Mouse (Mus musculus): ENCODE results near the gene Slc38a2. TPM values are rescaled to one million over a fixed set of nuclear protein-coding genes. Genes with fewer than 3 reads are reported as not detected.
A peak's percentile ranks its signal among the peaks of the same experiment; 100 is the strongest.

Gene Slc38a2
- polyA plus RNA-seq, 1 experiment from 2014 or later = 149 TPM

DNA sequence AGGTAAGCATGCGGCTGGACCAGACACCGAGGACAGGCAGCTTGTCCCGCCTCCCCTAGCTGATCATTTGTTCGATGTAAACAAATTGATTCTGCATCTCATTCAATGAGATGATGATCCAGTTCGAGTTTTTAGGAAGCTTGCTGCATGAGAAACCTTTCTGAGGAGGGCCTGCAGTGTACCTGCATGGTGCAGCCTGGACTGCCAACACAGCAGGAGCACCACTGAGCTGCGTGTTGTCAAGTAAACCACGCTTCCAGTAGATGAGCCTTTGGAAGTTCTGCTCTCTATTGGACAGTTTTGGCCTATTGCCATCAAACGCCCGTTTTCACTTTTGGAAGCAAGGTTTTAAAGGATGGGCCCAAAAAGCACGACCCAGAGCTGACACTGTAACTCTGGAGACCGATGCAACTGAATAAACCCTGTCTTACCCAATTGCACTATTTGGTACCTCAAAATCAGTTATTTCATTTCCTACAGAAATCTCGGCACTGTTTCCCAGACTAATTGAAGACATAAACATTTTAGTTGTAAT is 10.7 kb downstream of the Slc38a2 start:
- no peak overlapping the region for H3K9ac ChIP-seq (replicated peaks; ENCODE audit: low read depth, low read length)
- peaks cover 59% of the 10 kb centered on the region for H3K36me3 ChIP-seq (ENCODE audit: control insufficient read depth, insufficient read depth, low read length)
- no peaks in the 10 kb centered on the region for H3K9me3 ChIP-seq (ENCODE audit: control insufficient read depth, low read depth, low read length)
- H3K4me2 ChIP-seq (replicated peaks; ENCODE audit: low read depth, low read length) = no peak overlapping the region
- no peak for ATAC-seq (ENCODE audit: insufficient number of reproducible peaks, insufficient read depth, low FRiP score, low read depth)
- no peak overlapping the region for H3K27ac ChIP-seq (ENCODE audit: low read length)
- H3K4me3 ChIP-seq (ENCODE audit: low read depth, low read length) = no peak overlapping the region
- peaks cover 3% of the 10 kb centered on the region; the same call in 1 of the 2 replicates for H3K4me1 ChIP-seq (ENCODE audit: control insufficient read depth, insufficient read depth, low read length)
- 91% methylated on average over 12 of the region's 12 CpGs for WGBS
- H3K27me3 ChIP-seq (ENCODE audit: control insufficient read depth, insufficient read depth, low read length) = no peaks in the 10 kb centered on the region

GRCm38 (mm10) chr15:96688036-96688435 is 11.5 kb downstream of the Slc38a2 start:
- ATAC-seq (ENCODE audit: insufficient number of reproducible peaks, insufficient read depth, low FRiP score, low read depth) = no peak
- Histone ChIP-seq H3K4me1 (ENCODE audit: control insufficient read depth, insufficient read depth, low read length) (peaks cover 3% of the 10 kb centered on the region; the same call in 1 of the 2 replicates), H3K9ac (replicated peaks; ENCODE audit: low read depth, low read length) (no peak overlapping the region), H3K36me3 (ENCODE audit: control insufficient read depth, insufficient read depth, low read length) (peaks cover 50% of the 10 kb centered on the region), H3K27me3 (ENCODE audit: control insufficient read depth, insufficient read depth, low read length) (no peaks in the 10 kb centered on the region), H3K4me2 (replicated peaks; ENCODE audit: low read depth, low read length) (no peak overlapping the region), H3K27ac (ENCODE audit: low read length) (no peak overlapping the region), H3K9me3 (ENCODE audit: control insufficient read depth, low read depth, low read length) (no peaks in the 10 kb centered on the region), H3K4me3 (ENCODE audit: low read depth, low read length) (no peak overlapping the region)
- 79% methylated on average over 6 of the region's 6 CpGs for WGBS

DNA sequence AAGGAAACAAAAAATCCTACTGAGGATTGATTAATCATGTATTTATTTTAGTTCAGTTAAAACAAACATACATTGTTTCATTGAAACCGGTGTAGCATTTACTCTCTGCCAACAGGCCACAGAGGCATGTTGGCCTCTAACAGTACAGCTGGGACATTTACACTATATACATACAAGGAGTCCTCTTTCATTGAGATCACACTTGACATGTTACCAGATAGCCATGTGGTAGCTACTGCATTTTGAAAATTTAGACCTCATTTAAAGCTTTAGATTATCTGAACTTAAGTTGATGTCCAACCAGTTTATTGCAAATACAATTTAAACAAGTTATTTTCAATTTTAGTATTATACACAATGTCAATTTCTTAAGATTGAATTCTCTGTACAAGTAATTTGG is 12.2 kb downstream of the Slc38a2 start:
- H3K4me1 ChIP-seq (ENCODE audit: control insufficient read depth, insufficient read depth, low read length) = peaks cover 3% of the 10 kb centered on the region; the same call in 1 of the 2 replicates
- H3K36me3 ChIP-seq (ENCODE audit: control insufficient read depth, insufficient read depth, low read length) = peaks cover 44% of the 10 kb centered on the region
- no peak overlapping the region for H3K27ac ChIP-seq (ENCODE audit: low read length)
- no peaks in the 10 kb centered on the region for H3K9me3 ChIP-seq (ENCODE audit: control insufficient read depth, low read depth, low read length)
- no peaks in the 10 kb centered on the region for H3K27me3 ChIP-seq (ENCODE audit: control insufficient read depth, insufficient read depth, low read length)
- H3K9ac ChIP-seq (replicated peaks; ENCODE audit: low read depth, low read length) = no peak overlapping the region
- no peak overlapping the region for H3K4me3 ChIP-seq (ENCODE audit: low read depth, low read length)
- ATAC-seq (ENCODE audit: insufficient number of reproducible peaks, insufficient read depth, low FRiP score, low read depth) = no peak
- WGBS = 18% methylated on average over 1 of the region's 1 CpGs
- no peak overlapping the region for H3K4me2 ChIP-seq (replicated peaks; ENCODE audit: low read depth, low read length)

DNA sequence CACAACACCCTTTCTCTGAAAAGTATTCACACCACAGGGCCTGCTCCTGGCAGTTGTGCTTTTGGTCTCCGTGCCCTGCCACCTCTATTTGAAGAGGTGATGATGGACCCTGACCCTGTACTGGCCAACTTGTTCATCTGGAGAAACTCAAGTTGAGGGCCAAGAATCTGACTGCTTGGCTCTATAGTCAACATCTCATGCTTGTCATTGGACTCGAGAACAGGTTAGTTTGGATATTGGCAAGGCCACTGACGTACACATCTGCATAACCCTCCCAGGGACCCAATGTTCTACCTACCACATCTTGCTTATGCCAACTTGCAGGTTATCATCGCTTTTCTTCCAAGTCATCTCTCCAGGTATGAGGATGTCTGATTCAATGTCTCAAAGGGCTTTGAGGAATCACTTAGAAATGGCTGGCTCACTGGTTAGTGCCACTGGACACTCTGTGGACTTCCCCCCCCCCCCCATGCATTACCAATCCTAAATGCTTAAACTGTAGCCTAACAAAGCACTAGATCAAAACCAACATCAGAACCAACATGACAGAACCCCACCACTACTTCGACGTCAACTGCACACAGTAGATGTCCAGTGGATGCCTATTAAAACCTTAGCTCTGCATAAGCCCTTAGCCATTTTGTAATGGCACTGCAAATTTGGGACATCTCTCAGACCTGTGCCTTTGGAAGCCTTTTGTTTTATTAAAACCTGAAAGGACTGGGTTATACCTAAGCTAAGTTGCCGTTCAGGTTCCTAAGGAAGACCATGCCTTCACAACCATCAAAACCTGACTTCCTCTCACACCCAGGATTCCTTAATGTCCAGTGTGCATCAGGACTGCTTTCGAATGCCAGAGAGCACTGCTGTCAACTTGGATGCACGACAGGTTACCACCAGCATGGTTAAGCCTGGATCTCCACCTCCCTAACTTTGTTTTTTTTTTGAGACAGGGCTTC is 13.1 kb downstream of the Slc38a2 start:
- Histone ChIP-seq H3K27me3 (ENCODE audit: control insufficient read depth, insufficient read depth, low read length) (no peaks in the 10 kb centered on the region), H3K4me1 (ENCODE audit: control insufficient read depth, insufficient read depth, low read length) (peaks cover 3% of the 10 kb centered on the region; the same call in 1 of the 2 replicates), H3K36me3 (ENCODE audit: control insufficient read depth, insufficient read depth, low read length) (peaks cover 35% of the 10 kb centered on the region), H3K4me2 (replicated peaks; ENCODE audit: low read depth, low read length) (no peak overlapping the region), H3K9ac (replicated peaks; ENCODE audit: low read depth, low read length) (no peak overlapping the region), H3K27ac (ENCODE audit: low read length) (no peak overlapping the region), H3K4me3 (ENCODE audit: low read depth, low read length) (no peak overlapping the region), H3K9me3 (ENCODE audit: control insufficient read depth, low read depth, low read length) (no peaks in the 10 kb centered on the region)
- ATAC-seq (ENCODE audit: insufficient number of reproducible peaks, insufficient read depth, low FRiP score, low read depth) = no peak
- 80% methylated on average over 9 of the region's 9 CpGs for WGBS

DNA sequence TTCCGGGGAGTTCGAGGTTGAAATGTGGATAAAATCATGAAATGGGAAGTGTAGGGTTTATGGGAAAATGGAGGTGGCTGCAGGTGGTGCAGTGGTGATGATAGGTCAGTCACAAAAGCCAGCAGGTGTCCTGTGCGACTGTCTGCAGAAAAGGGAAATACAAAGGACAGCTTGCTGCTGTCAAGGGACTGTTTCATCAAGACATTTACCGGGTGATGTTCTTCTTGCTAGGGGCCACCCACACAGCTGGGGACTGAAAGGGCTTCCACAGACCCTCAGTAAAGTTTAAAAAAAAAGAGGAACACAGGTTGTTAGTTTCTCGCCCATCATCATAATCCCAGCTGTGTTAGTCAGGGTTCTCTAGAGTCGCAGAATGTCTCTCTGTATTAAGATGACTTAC is 14.3 kb downstream of the Slc38a2 start:
- H3K4me2 ChIP-seq (replicated peaks; ENCODE audit: low read depth, low read length) = no peak overlapping the region
- ATAC-seq (ENCODE audit: insufficient number of reproducible peaks, insufficient read depth, low FRiP score, low read depth) = no peak
- H3K27me3 ChIP-seq (ENCODE audit: control insufficient read depth, insufficient read depth, low read length) = no peaks in the 10 kb centered on the region
- H3K9me3 ChIP-seq (ENCODE audit: control insufficient read depth, low read depth, low read length) = no peaks in the 10 kb centered on the region
- peaks cover 23% of the 10 kb centered on the region for H3K36me3 ChIP-seq (ENCODE audit: control insufficient read depth, insufficient read depth, low read length)
- no peak overlapping the region for H3K4me3 ChIP-seq (ENCODE audit: low read depth, low read length)
- no peak overlapping the region for H3K27ac ChIP-seq (ENCODE audit: low read length)
- H3K9ac ChIP-seq (replicated peaks; ENCODE audit: low read depth, low read length) = no peak overlapping the region
- peaks cover 3% of the 10 kb centered on the region; the same call in 1 of the 2 replicates for H3K4me1 ChIP-seq (ENCODE audit: control insufficient read depth, insufficient read depth, low read length)
- 57% methylated on average over 6 of the region's 6 CpGs for WGBS

GRCm38 (mm10) chr15:96684132-96684830 is 15.2 kb downstream of the Slc38a2 start:
- Histone ChIP-seq H3K4me1 (ENCODE audit: control insufficient read depth, insufficient read depth, low read length) (peaks cover 3% of the 10 kb centered on the region; the same call in 1 of the 2 replicates), H3K27me3 (ENCODE audit: control insufficient read depth, insufficient read depth, low read length) (no peaks in the 10 kb centered on the region), H3K36me3 (ENCODE audit: control insufficient read depth, insufficient read depth, low read length) (peaks cover 15% of the 10 kb centered on the region), H3K9me3 (ENCODE audit: control insufficient read depth, low read depth, low read length) (no peaks in the 10 kb centered on the region), H3K4me2 (replicated peaks; ENCODE audit: low read depth, low read length) (no peak overlapping the region), H3K9ac (replicated peaks; ENCODE audit: low read depth, low read length) (no peak overlapping the region), H3K27ac (ENCODE audit: low read length) (no peak overlapping the region), H3K4me3 (ENCODE audit: low read depth, low read length) (no peak overlapping the region)
- ATAC-seq (ENCODE audit: insufficient number of reproducible peaks, insufficient read depth, low FRiP score, low read depth) = no peak
- WGBS = 42% methylated on average over 11 of the region's 11 CpGs

- Histone ChIP-seq H3K27me3 (ENCODE audit: control insufficient read depth, insufficient read depth, low read length) (no peaks in the 10 kb centered on the region), H3K4me3 (ENCODE audit: low read depth, low read length) (no peak overlapping the region), H3K4me2 (replicated peaks; ENCODE audit: low read depth, low read length) (no peak overlapping the region), H3K9ac (replicated peaks; ENCODE audit: low read depth, low read length) (no peak overlapping the region), H3K27ac (ENCODE audit: low read length) (no peak overlapping the region), H3K4me1 (ENCODE audit: control insufficient read depth, insufficient read depth, low read length) (no peaks in the 10 kb centered on the region; the same call in 1 of the 2 replicates), H3K36me3 (ENCODE audit: control insufficient read depth, insufficient read depth, low read length) (no peaks in the 10 kb centered on the region), H3K9me3 (ENCODE audit: control insufficient read depth, low read depth, low read length) (no peaks in the 10 kb centered on the region)
- WGBS = 48% methylated on average over 19 of the region's 19 CpGs
- ATAC-seq (ENCODE audit: insufficient number of reproducible peaks, insufficient read depth, low FRiP score, low read depth) = 0 out of 2 replicates have a peak, but pooled peaks have one; percentile 23
These were observed 20.4 kb downstream of the Slc38a2 start for GRCm38 (mm10) chr15:96678871-96679773.

All from stomach, embryonic 14.5 days (tissue).